Mouse (Mus musculus): ENCODE results near the gene Ctnna2. TPM values are rescaled to one million over a fixed set of nuclear protein-coding genes. Genes with fewer than 3 reads are reported as not detected.

Ctnna2 gene
- polyA plus RNA-seq, 1 experiment = 0.70 TPM

GRCm38 (mm10) chr6:77184896-77185295, 794.6 kb downstream of the Ctnna2 start:
- H3K4me1 ChIP-seq (replicated peaks; ENCODE audit: control insufficient read depth, insufficient read depth, low read length) = no peaks in the 10 kb centered on the region
- H3K27me3 ChIP-seq (ENCODE audit: control insufficient read depth, insufficient read depth, low read length) = no peaks in the 10 kb centered on the region
- no peaks in the 10 kb centered on the region for H3K36me3 ChIP-seq (ENCODE audit: control insufficient read depth, insufficient read depth, low read length)
- H3K27ac ChIP-seq (ENCODE audit: control insufficient read depth, insufficient read depth, low read length) = no peak overlapping the region
- DNase-seq = no peak
- TF ChIP-seq CTCF (IDR thresholded peaks at IDR 0.05; ENCODE audit: borderline replicate concordance, control insufficient read depth, extremely low read depth, insufficient read depth, low read length, poor library complexity) (no peak), POLR2A (IDR thresholded peaks at IDR 0.05; ENCODE audit: control insufficient read depth, extremely low read depth, insufficient read depth, low read length, poor library complexity) (no peak)
- H3K4me3 ChIP-seq (ENCODE audit: control insufficient read depth, insufficient read depth, low read length) = no peak overlapping the region
- WGBS = 69% methylated on average over 2 of the region's 2 CpGs

GRCm38 (mm10) chr6:77175764-77176163, 803.7 kb downstream of the Ctnna2 start:
- H3K4me3 ChIP-seq (ENCODE audit: control insufficient read depth, insufficient read depth, low read length) = no peak overlapping the region
- H3K27me3 ChIP-seq (ENCODE audit: control insufficient read depth, insufficient read depth, low read length) = no peaks in the 10 kb centered on the region
- no peak overlapping the region for H3K27ac ChIP-seq (ENCODE audit: control insufficient read depth, insufficient read depth, low read length)
- no peak for DNase-seq
- no peak for TF ChIP-seq CTCF (IDR thresholded peaks at IDR 0.05; ENCODE audit: borderline replicate concordance, control insufficient read depth, extremely low read depth, insufficient read depth, low read length, poor library complexity)
- no peak for TF ChIP-seq POLR2A (IDR thresholded peaks at IDR 0.05; ENCODE audit: control insufficient read depth, extremely low read depth, insufficient read depth, low read length, poor library complexity)
- no peaks in the 10 kb centered on the region for H3K36me3 ChIP-seq (ENCODE audit: control insufficient read depth, insufficient read depth, low read length)
- 6% methylated on average over 4 of the region's 4 CpGs for WGBS
- H3K4me1 ChIP-seq (replicated peaks; ENCODE audit: control insufficient read depth, insufficient read depth, low read length) = no peaks in the 10 kb centered on the region

- Histone ChIP-seq H3K4me3 (ENCODE audit: control insufficient read depth, insufficient read depth, low read length) (no peak overlapping the region), H3K36me3 (ENCODE audit: control insufficient read depth, insufficient read depth, low read length) (no peaks in the 10 kb centered on the region), H3K27ac (ENCODE audit: control insufficient read depth, insufficient read depth, low read length) (no peak overlapping the region), H3K27me3 (ENCODE audit: control insufficient read depth, insufficient read depth, low read length) (no peaks in the 10 kb centered on the region), H3K4me1 (replicated peaks; ENCODE audit: control insufficient read depth, insufficient read depth, low read length) (no peaks in the 10 kb centered on the region)
- no peak for TF ChIP-seq CTCF (IDR thresholded peaks at IDR 0.05; ENCODE audit: borderline replicate concordance, control insufficient read depth, extremely low read depth, insufficient read depth, low read length, poor library complexity)
- no peak for TF ChIP-seq POLR2A (IDR thresholded peaks at IDR 0.05; ENCODE audit: control insufficient read depth, extremely low read depth, insufficient read depth, low read length, poor library complexity)
- 89% methylated on average over 5 of the region's 5 CpGs for WGBS
- DNase-seq = no peak
Measured at GRCm38 (mm10) chr6:77157028-77157427, 822.5 kb downstream of the Ctnna2 start.

GRCm38 (mm10) chr6:77139306-77139920, 840.1 kb downstream of the Ctnna2 start:
- DNase-seq = no peak
- no peaks in the 10 kb centered on the region for H3K27me3 ChIP-seq (ENCODE audit: control insufficient read depth, insufficient read depth, low read length)
- 88% methylated on average over 4 of the region's 4 CpGs for WGBS

GRCm38 (mm10) chr6:77120926-77121325, 858.6 kb downstream of the Ctnna2 start:
- WGBS = 88% methylated on average over 2 of the region's 2 CpGs
- no peaks in the 10 kb centered on the region for H3K4me1 ChIP-seq (replicated peaks; ENCODE audit: control insufficient read depth, insufficient read depth, low read length)
- no peak overlapping the region for H3K4me3 ChIP-seq (ENCODE audit: control insufficient read depth, insufficient read depth, low read length)
- no peak for DNase-seq
- TF ChIP-seq POLR2A (IDR thresholded peaks at IDR 0.05; ENCODE audit: control insufficient read depth, extremely low read depth, insufficient read depth, low read length, poor library complexity) (no peak), CTCF (IDR thresholded peaks at IDR 0.05; ENCODE audit: borderline replicate concordance, control insufficient read depth, extremely low read depth, insufficient read depth, low read length, poor library complexity) (no peak)
- no peak overlapping the region for H3K27ac ChIP-seq (ENCODE audit: control insufficient read depth, insufficient read depth, low read length)
- no peaks in the 10 kb centered on the region for H3K36me3 ChIP-seq (ENCODE audit: control insufficient read depth, insufficient read depth, low read length)
- H3K27me3 ChIP-seq (ENCODE audit: control insufficient read depth, insufficient read depth, low read length) = no peaks in the 10 kb centered on the region

More at GRCm38 (mm10) chr6:77139306-77139920, 840.1 kb downstream of the Ctnna2 start:
- H3K36me3 ChIP-seq (ENCODE audit: control insufficient read depth, insufficient read depth, low read length) = no peaks in the 10 kb centered on the region
- H3K4me3 ChIP-seq (ENCODE audit: control insufficient read depth, insufficient read depth, low read length) = no peak overlapping the region
- no peak overlapping the region for H3K27ac ChIP-seq (ENCODE audit: control insufficient read depth, insufficient read depth, low read length)
- TF ChIP-seq CTCF (IDR thresholded peaks at IDR 0.05; ENCODE audit: borderline replicate concordance, control insufficient read depth, extremely low read depth, insufficient read depth, low read length, poor library complexity) (no peak), POLR2A (IDR thresholded peaks at IDR 0.05; ENCODE audit: control insufficient read depth, extremely low read depth, insufficient read depth, low read length, poor library complexity) (no peak)
- H3K4me1 ChIP-seq (replicated peaks; ENCODE audit: control insufficient read depth, insufficient read depth, low read length) = no peaks in the 10 kb centered on the region

GRCm38 (mm10) chr6:77120510-77120909, 859.0 kb downstream of the Ctnna2 start:
- no peak overlapping the region for H3K27ac ChIP-seq (ENCODE audit: control insufficient read depth, insufficient read depth, low read length)
- no peak overlapping the region for H3K4me3 ChIP-seq (ENCODE audit: control insufficient read depth, insufficient read depth, low read length)
- 89% methylated on average over 5 of the region's 5 CpGs for WGBS
- H3K36me3 ChIP-seq (ENCODE audit: control insufficient read depth, insufficient read depth, low read length) = no peaks in the 10 kb centered on the region
- no peak for DNase-seq
- H3K27me3 ChIP-seq (ENCODE audit: control insufficient read depth, insufficient read depth, low read length) = no peaks in the 10 kb centered on the region
- no peaks in the 10 kb centered on the region for H3K4me1 ChIP-seq (replicated peaks; ENCODE audit: control insufficient read depth, insufficient read depth, low read length)
- no peak for TF ChIP-seq POLR2A (IDR thresholded peaks at IDR 0.05; ENCODE audit: control insufficient read depth, extremely low read depth, insufficient read depth, low read length, poor library complexity)
- no peak for TF ChIP-seq CTCF (IDR thresholded peaks at IDR 0.05; ENCODE audit: borderline replicate concordance, control insufficient read depth, extremely low read depth, insufficient read depth, low read length, poor library complexity)

Measured in thymus, adult 2 months (tissue).